In the genomic region with DNA sequence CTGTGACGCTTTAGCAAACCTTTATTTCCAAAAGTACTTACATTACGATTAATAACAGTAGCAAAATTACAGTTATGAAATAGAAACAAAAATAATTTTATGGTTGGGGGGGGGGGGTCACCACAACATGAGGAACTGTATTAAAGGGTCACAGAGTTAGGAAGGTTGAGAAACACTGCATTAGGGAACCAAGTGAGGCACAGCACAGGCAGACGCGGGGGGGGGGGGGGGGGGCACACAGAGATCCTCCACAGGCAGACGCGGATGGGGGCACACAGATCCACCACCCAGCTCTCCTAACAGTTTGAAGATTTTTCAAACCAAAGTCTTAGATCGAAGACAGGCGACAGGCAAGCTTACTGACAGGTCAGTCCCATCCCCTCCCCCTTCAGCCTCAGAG, we compare ENCODE assay signal across 14 mouse cellular contexts. TPM values are rescaled to one million over a fixed set of nuclear protein-coding genes. Genes with fewer than 3 reads are reported as not detected.
DNase-seq lines count a peak whose midpoint lies in the region; ATAC-seq and TF ChIP-seq lines count a peak whose summit lies in the region.
"Had no signal": no experiment of that assay in that cellular context is flagged by ENCODE, and none has a peak within 500 bp of the region (broad histone marks: within the 10 kb centered on the region; RNA-seq: fewer than 3 reads in every experiment).

No protein-coding gene starts in this region.

- no peaks in the 10 kb centered on the region for H3K9me3 ChIP-seq in hindbrain, embryonic 12.5 days (replicated peaks)
- no peaks in the 10 kb centered on the region for H3K9me3 ChIP-seq in hindbrain, postnatal 0 days (ENCODE audit: low read length)
- no peaks in the 10 kb centered on the region for H3K9me3 ChIP-seq in lung, embryonic 16.5 days (ENCODE audit: control insufficient read depth, low read length)
- no peaks in the 10 kb centered on the region for H3K9me3 ChIP-seq in liver, embryonic 16.5 days (replicated peaks; ENCODE audit: control insufficient read depth, low read length)
- no peaks in the 10 kb centered on the region for H3K9me3 ChIP-seq in midbrain, postnatal 0 days (ENCODE audit: low read length)
- H3K9me3 ChIP-seq: neural tube, embryonic 13.5 days had no signal

- no peak for TF ChIP-seq POLR2A in lung, adult 2 months (IDR thresholded peaks at IDR 0.05; ENCODE audit: borderline replicate concordance, extremely low read depth, low read depth, low read length)

- DNase-seq in hindbrain, postnatal 0 days (ENCODE audit: low spot score) = no peak
- DNase-seq in lung, adult 2 months = no peak
- no peak for DNase-seq in midbrain, postnatal 0 days (ENCODE audit: low spot score)
- no peak for DNase-seq in cerebellum, postnatal 36 days
- DNase-seq: cerebellum, adult 9-10 months; gastrocnemius, postnatal 14 days; heart, postnatal 36 days; right cerebral cortex, postnatal 4 days; thymus, adult 2 months had no signal

- no peak overlapping the region for H3K9ac ChIP-seq in hindbrain, embryonic 12.5 days
- no peak overlapping the region for H3K9ac ChIP-seq in hindbrain, postnatal 0 days (replicated peaks; ENCODE audit: low read length)
- H3K9ac ChIP-seq in lung, embryonic 16.5 days (ENCODE audit: low read length) = peak overlapping the region; percentile 33; the same call in 1 of the 2 replicates
- H3K9ac ChIP-seq in liver, embryonic 16.5 days (ENCODE audit: low read depth, low read length) = no peak overlapping the region
- H3K9ac ChIP-seq in midbrain, postnatal 0 days (replicated peaks; ENCODE audit: low read length, poor library complexity, severe bottlenecking) = no peak overlapping the region
- H3K9ac ChIP-seq: neural tube, embryonic 13.5 days had no signal

- 0 out of 2 replicates have a peak, but pooled peaks cover 9% of the 10 kb centered on the region for H3K36me3 ChIP-seq in hindbrain, embryonic 12.5 days
- H3K36me3 ChIP-seq in hindbrain, postnatal 0 days (ENCODE audit: insufficient read depth, low read length) = no peaks in the 10 kb centered on the region
- H3K36me3 ChIP-seq in lung, embryonic 16.5 days (ENCODE audit: control insufficient read depth, insufficient read depth, low read length) = 0 out of 2 replicates have a peak, but pooled peaks cover 2% of the 10 kb centered on the region
- no peaks in the 10 kb centered on the region for H3K36me3 ChIP-seq in liver, embryonic 16.5 days (ENCODE audit: control insufficient read depth, insufficient read depth)
- H3K36me3 ChIP-seq in midbrain, postnatal 0 days (ENCODE audit: insufficient read depth, low read length) = no peaks in the 10 kb centered on the region; the same call in 1 of the 2 replicates

- ATAC-seq in hindbrain, embryonic 12.5 days (ENCODE audit: low FRiP score) = no peak
- no peak for ATAC-seq in hindbrain, postnatal 0 days
- no peak for ATAC-seq in lung, embryonic 16.5 days (ENCODE audit: low read depth)
- no peak for ATAC-seq in liver, embryonic 16.5 days (ENCODE audit: low read depth)
- no peak for ATAC-seq in midbrain, postnatal 0 days (ENCODE audit: low FRiP score)

- H3K4me2 ChIP-seq in hindbrain, embryonic 12.5 days (replicated peaks) = 0 out of 2 replicates have a peak overlapping the region, but pooled peaks have one; percentile 6
- no peak overlapping the region for H3K4me2 ChIP-seq in hindbrain, postnatal 0 days (ENCODE audit: low read depth, low read length)
- H3K4me2 ChIP-seq in lung, embryonic 16.5 days (ENCODE audit: low read depth, low read length) = no peak overlapping the region
- 0 out of 2 replicates have a peak overlapping the region, but pooled peaks have one; percentile 20 for H3K4me2 ChIP-seq in liver, embryonic 16.5 days (ENCODE audit: low read depth, low read length)
- no peak overlapping the region for H3K4me2 ChIP-seq in midbrain, postnatal 0 days (ENCODE audit: low read depth, low read length, poor library complexity, severe bottlenecking)
- H3K4me2 ChIP-seq: heart, embryonic 11.5 days; neural tube, embryonic 13.5 days had no signal

- H3K27ac ChIP-seq in hindbrain, embryonic 12.5 days = no peak overlapping the region
- H3K27ac ChIP-seq in hindbrain, postnatal 0 days = no peak overlapping the region
- H3K27ac ChIP-seq in lung, embryonic 16.5 days (ENCODE audit: low read length) = no peak overlapping the region
- peak overlapping the region; percentile 48 for H3K27ac ChIP-seq in liver, embryonic 16.5 days (ENCODE audit: low read length)
- H3K27ac ChIP-seq in midbrain, postnatal 0 days (ENCODE audit: low read depth, low read length) = no peak overlapping the region
- H3K27ac ChIP-seq: neural tube, embryonic 13.5 days had no signal

- no peaks in the 10 kb centered on the region for H3K27me3 ChIP-seq in hindbrain, embryonic 12.5 days
- no peaks in the 10 kb centered on the region for H3K27me3 ChIP-seq in hindbrain, postnatal 0 days (ENCODE audit: insufficient read depth, low read length)
- no peaks in the 10 kb centered on the region for H3K27me3 ChIP-seq in lung, embryonic 16.5 days (ENCODE audit: control insufficient read depth, insufficient read depth, low read depth, low read length)
- H3K27me3 ChIP-seq in liver, embryonic 16.5 days (ENCODE audit: control insufficient read depth, insufficient read depth, low read depth, low read length) = no peaks in the 10 kb centered on the region
- H3K27me3 ChIP-seq in midbrain, postnatal 0 days (ENCODE audit: insufficient read depth, low read length) = no peaks in the 10 kb centered on the region
- H3K27me3 ChIP-seq: neural tube, embryonic 13.5 days had no signal

- peaks cover 57% of the 10 kb centered on the region for H3K4me1 ChIP-seq in hindbrain, embryonic 12.5 days
- H3K4me1 ChIP-seq in hindbrain, postnatal 0 days (ENCODE audit: insufficient read depth, low read length) = peaks cover 17% of the 10 kb centered on the region; the same call in 1 of the 2 replicates
- peaks cover 56% of the 10 kb centered on the region for H3K4me1 ChIP-seq in lung, embryonic 16.5 days (replicated peaks; ENCODE audit: control insufficient read depth, insufficient read depth, low read length)
- H3K4me1 ChIP-seq in lung, adult 2 months (ENCODE audit: control insufficient read depth, insufficient read depth, low read length) = peaks cover 64% of the 10 kb centered on the region
- peaks cover 35% of the 10 kb centered on the region for H3K4me1 ChIP-seq in liver, embryonic 16.5 days (ENCODE audit: control insufficient read depth, low read depth, low read length)
- H3K4me1 ChIP-seq in midbrain, postnatal 0 days (ENCODE audit: insufficient read depth, low read length) = no peaks in the 10 kb centered on the region

- TF ChIP-seq CTCF in hindbrain, postnatal 0 days (IDR thresholded peaks at IDR 0.05; ENCODE audit: low read depth) = no peak
- no peak for TF ChIP-seq CTCF in lung, adult 2 months (IDR thresholded peaks at IDR 0.05; ENCODE audit: insufficient read depth, low read length)
- TF ChIP-seq CTCF in midbrain, postnatal 0 days (IDR thresholded peaks at IDR 0.05) = no peak

- 77% methylated on average over 8 of the region's 8 CpGs for WGBS in hindbrain, embryonic 12.5 days
- 75% methylated on average over 7 of the region's 8 CpGs for WGBS in hindbrain, postnatal 0 days
- 49% methylated on average over 7 of the region's 8 CpGs for WGBS in lung, embryonic 16.5 days
- 42% methylated on average over 8 of the region's 8 CpGs for WGBS in lung, adult 2 months
- 43% methylated on average over 7 of the region's 8 CpGs for WGBS in liver, embryonic 16.5 days (ENCODE audit: insufficient replicate concordance)
- 75% methylated on average over 8 of the region's 8 CpGs for WGBS in midbrain, postnatal 0 days

- no peak overlapping the region for H3K4me3 ChIP-seq in hindbrain, embryonic 12.5 days
- H3K4me3 ChIP-seq in hindbrain, postnatal 0 days (ENCODE audit: low read length) = no peak overlapping the region
- H3K4me3 ChIP-seq in lung, embryonic 16.5 days (ENCODE audit: low read length) = no peak overlapping the region
- H3K4me3 ChIP-seq in lung, adult 2 months (replicated peaks; ENCODE audit: extremely low read depth, low read depth, low read length) = no peak overlapping the region
- no peak overlapping the region for H3K4me3 ChIP-seq in liver, embryonic 16.5 days (ENCODE audit: low read depth, low read length)
- H3K4me3 ChIP-seq in midbrain, postnatal 0 days (ENCODE audit: low read depth, low read length) = no peak overlapping the region
- H3K4me3 ChIP-seq: neural tube, embryonic 13.5 days had no signal

RNA-seq across cellular contexts. Expression of a gene that starts 15.9 kb away (rescaled TPM):
- 12.6 and 13.5 TPM in 2 replicates for polyA plus RNA-seq in hindbrain, embryonic 12.5 days (2016; fragmentation: Nextera tagmentation; extraction: Ambion mirVana)
- 69.8 and 71.3 TPM in 2 replicates for total RNA-seq in hindbrain, postnatal 0 days (2014; rRNA removed)
- 8.8 and 9.5 TPM in 2 replicates for polyA plus RNA-seq in hindbrain, postnatal 0 days (2015; fragmentation: Nextera tagmentation; extraction: Ambion mirVana)
- polyA plus RNA-seq in lung, embryonic 16.5 days (2015; fragmentation: Nextera tagmentation; extraction: Ambion mirVana) = 15.8 and 16.7 TPM in 2 replicates
- polyA plus RNA-seq in lung, adult 2 months (2012; rRNA removed) = 105 and 115 TPM in 2 replicates
- 2.4 and 2.5 TPM in 2 replicates for polyA plus RNA-seq in liver, embryonic 16.5 days (2015; fragmentation: Nextera tagmentation; extraction: Ambion mirVana)
- total RNA-seq in midbrain, postnatal 0 days (2014; rRNA removed) = 59.8 and 63.1 TPM in 2 replicates
- polyA plus RNA-seq in midbrain, postnatal 0 days (2015; fragmentation: Nextera tagmentation; extraction: Ambion mirVana) = 7.1 and 8.4 TPM in 2 replicates

RNA-seq across cellular contexts. Expression of a gene that starts 43.1 kb away (rescaled TPM):
- polyA plus RNA-seq in hindbrain, embryonic 12.5 days (2016; fragmentation: Nextera tagmentation; extraction: Ambion mirVana) = 90.8 and 98.6 TPM in 2 replicates
- total RNA-seq in hindbrain, postnatal 0 days (2014; rRNA removed) = 51.2 and 61.4 TPM in 2 replicates
- 60.8 and 62.5 TPM in 2 replicates for polyA plus RNA-seq in hindbrain, postnatal 0 days (2015; fragmentation: Nextera tagmentation; extraction: Ambion mirVana)
- polyA plus RNA-seq in lung, embryonic 16.5 days (2015; fragmentation: Nextera tagmentation; extraction: Ambion mirVana) = 78.6 and 79.6 TPM in 2 replicates
- 56.7 and 59.3 TPM in 2 replicates for polyA plus RNA-seq in lung, adult 2 months (2012; rRNA removed)
- polyA plus RNA-seq in liver, embryonic 16.5 days (2015; fragmentation: Nextera tagmentation; extraction: Ambion mirVana) = 17.1 and 18.6 TPM in 2 replicates
- total RNA-seq in midbrain, postnatal 0 days (2014; rRNA removed) = 39.5 and 48.7 TPM in 2 replicates
- 56.6 and 57.1 TPM in 2 replicates for polyA plus RNA-seq in midbrain, postnatal 0 days (2015; fragmentation: Nextera tagmentation; extraction: Ambion mirVana)

Comparison
In these comparisons a context has a peak if more than half of its experiments do, and no peak if none do; other contexts are left out.
1. H3K4me2 ChIP-seq: peak in hindbrain, embryonic 12.5 days (single experiment) and liver, embryonic 16.5 days (single experiment); none in hindbrain, postnatal 0 days (single experiment), lung, embryonic 16.5 days (single experiment) and midbrain, postnatal 0 days (single experiment).